Mouse (Mus musculus): ENCODE measurements around the gene Endog.

Gene Endog

GRCm38 (mm10) chr2:30212169-30212545 is 40.9 kb downstream of the Endog start:
- DNase-seq: no peak

GRCm38 (mm10) chr2:30212951-30213350 is 41.7 kb downstream of the Endog start:
- DNase-seq: peak; percentile 36

GRCm38 (mm10) chr2:30214745-30215144 is 43.5 kb downstream of the Endog start:
- DNase-seq: no peak

- DNase-seq: peak; percentile 48
Measured at GRCm38 (mm10) chr2:30215493-30215892, 44.2 kb downstream of the Endog start.

GRCm38 (mm10) chr2:30216293-30216692 is 45.0 kb downstream of the Endog start:
- DNase-seq: no peak

All from kidney, postnatal 14 days (tissue).